Mouse (Mus musculus): ENCODE data around the gene Pip4k2a.

DNA sequence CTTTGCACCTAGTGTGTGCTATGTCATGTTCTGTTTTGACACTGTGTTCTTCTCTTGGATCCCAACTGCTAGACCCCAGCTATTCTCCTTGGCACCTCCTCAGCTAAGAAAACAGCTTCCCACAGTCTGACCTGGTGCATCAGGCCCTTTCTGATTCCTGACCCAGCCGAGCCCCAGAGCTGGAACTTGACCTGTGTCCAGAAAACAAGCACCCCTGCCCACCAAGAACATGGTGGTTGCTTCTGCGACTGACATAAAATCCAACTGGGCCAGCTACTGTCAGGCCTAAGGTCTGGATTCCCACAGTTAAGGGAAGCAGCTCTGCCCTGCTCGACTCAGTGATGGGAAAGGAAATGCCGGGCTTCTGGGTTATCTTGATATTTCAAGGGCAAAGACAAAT lies 54.6 kb downstream of the Pip4k2a start:
- TF ChIP-seq CTCF (IDR thresholded peaks at IDR 0.05; ENCODE audit: extremely low read depth, insufficient read depth, insufficient read length, insufficient replicate concordance) (no peak), POLR2A (IDR thresholded peaks at IDR 0.05; ENCODE audit: low read depth, low read length) (no peak)
